Mouse (Mus musculus) macrophage (primary cell): Measurements from ENCODE around the gene Golph3l. TPM values are rescaled to one million over a fixed set of nuclear protein-coding genes. Genes with fewer than 3 reads are reported as not detected.

Source experiments
- H3K27ac ChIP-seq: fragments of 350-480 bp; formaldehyde crosslinking; 2 replicates; pipeline ENCODE4 v1.9.0; 2021
- H3K36me3 ChIP-seq: fragments of 350-480 bp; formaldehyde crosslinking; 2 replicates; pipeline ENCODE4 v1.9.0; 2021; ENCODE audit errors: inconsistent target
- H3K4me3 ChIP-seq: fragments of 350-480 bp; formaldehyde crosslinking; 2 replicates; pipeline ENCODE4 v1.9.0; 2021; ENCODE audit errors: inconsistent target
- H3K79me2 ChIP-seq: fragments of 350-480 bp; formaldehyde crosslinking; 2 replicates; pipeline ENCODE4 v1.9.0; 2021; ENCODE audit errors: inconsistent target
- WGBS: methylation state at CpG from one replicate; pipeline ENCODE4 v1.1.7; 2026; ENCODE audit warnings: inconsistent platforms; ENCODE audit not compliant: missing documents; 5-methylcytosine and 5-hydroxymethylcytosine counted together
- polyA plus RNA-seq: library from polyadenylated mRNA; stranded (reverse); fragments of 250-400 nt; gene quantifications from 3 replicates; pipeline ENCODE4 v1.2.4, GENCODE M21; 2018; ENCODE audit warnings: inconsistent platforms

The Golph3l gene
- polyA plus RNA-seq, 1 experiment from 2014 or later: 64.7 TPM

- Histone ChIP-seq H3K4me3 (no peak overlapping the region), H3K36me3 (no peaks in the 10 kb centered on the region), H3K27ac (peak overlapping the region; percentile 84), H3K79me2 (peaks cover 88% of the 10 kb centered on the region)
- WGBS: 76% methylated on average over 6 of the region's 6 CpGs
These were observed 77.5 kb downstream of the Golph3l start for GRCm38 (mm10) chr3:95666124-95666844.

- H3K27ac ChIP-seq: peak overlapping the region; percentile 84
These were observed 78.8 kb downstream of the Golph3l start for GRCm38 (mm10) chr3:95667521-95667920.

GRCm38 (mm10) chr3:95668026-95668425 lies 79.3 kb downstream of the Golph3l start:
- Histone ChIP-seq H3K36me3 (no peaks in the 10 kb centered on the region), H3K4me3 (no peak overlapping the region), H3K27ac (peak overlapping the region; percentile 84), H3K79me2 (peaks cover 88% of the 10 kb centered on the region)
- WGBS: 33% methylated on average over 6 of the region's 7 CpGs

More at GRCm38 (mm10) chr3:95667521-95667920, 78.8 kb downstream of the Golph3l start:
- H3K4me3 ChIP-seq: no peak overlapping the region
- peaks cover 88% of the 10 kb centered on the region for H3K79me2 ChIP-seq
- no peaks in the 10 kb centered on the region for H3K36me3 ChIP-seq
- WGBS: 61% methylated on average over 4 of the region's 4 CpGs

Other genes with a start within 250 kb of the Golph3l start
- 27.7 to 32.3 TPM (median 28.3 TPM) in 3 replicates for gene Setdb1, start 231.7 kb upstream of the Golph3l start, polyA plus RNA-seq
- gene 4930558C23Rik, start 186.1 kb upstream of the Golph3l start, polyA plus RNA-seq: not detected in 3 replicates
- 32.7 to 36.0 TPM (median 33.6 TPM) in 3 replicates for gene Arnt, start 154.5 kb upstream of the Golph3l start, polyA plus RNA-seq
- gene Ctsk, start 89.7 kb upstream of the Golph3l start, polyA plus RNA-seq: 4.6 to 5.0 TPM (median 4.8 TPM) in 3 replicates
- gene Ctss, start 62.1 kb upstream of the Golph3l start, polyA plus RNA-seq: 4,472 to 5,209 TPM (median 4,886 TPM) in 3 replicates
- gene Hormad1, start 29.3 kb upstream of the Golph3l start, polyA plus RNA-seq: 0.09 TPM in 1 of 3 replicates, not detected in the others
- 79.1 to 122 TPM (median 121 TPM) in 3 replicates for gene Ensa, start 36.1 kb downstream of the Golph3l start, polyA plus RNA-seq
- gene Mcl1, start 69.9 kb downstream of the Golph3l start, polyA plus RNA-seq: 251 to 507 TPM (median 488 TPM) in 3 replicates
- 0.38 to 3.1 TPM (median 1.9 TPM) in 3 replicates for gene Adamtsl4, start 99.0 kb downstream of the Golph3l start, polyA plus RNA-seq
- 105 to 185 TPM (median 109 TPM) in 3 replicates for gene Ecm1, start 150.6 kb downstream of the Golph3l start, polyA plus RNA-seq
- gene Tars2, start 171.3 kb downstream of the Golph3l start, polyA plus RNA-seq: 16.5 to 26.6 TPM (median 17.3 TPM) in 3 replicates
- 15.5 to 19.9 TPM (median 19.3 TPM) in 3 replicates for gene Rprd2, start 229.9 kb downstream of the Golph3l start, polyA plus RNA-seq